Mouse (Mus musculus) midbrain, embryonic 16.5 days (tissue): ENCODE measurements around the gene Eml2. TPM values are rescaled to one million over a fixed set of nuclear protein-coding genes. Genes with fewer than 3 reads are reported as not detected.

Experiments used
- ATAC-seq: fragments of 200-750 bp; cut with Nextera tagmentation; 2 replicates; pipeline ENCODE4 v1.8.0; 2017; ENCODE audit warnings: moderate TSS enrichment
- H3K27ac ChIP-seq: fragments of 300-500 bp; sonication (generic); 2 replicates; pipeline ENCODE4 v1.5.1; 2014; ENCODE audit warnings: mild to moderate bottlenecking, low read length, mixed read lengths
- H3K27me3 ChIP-seq: fragments of 300-500 bp; sonication (generic); 2 replicates; pipeline ENCODE4 v1.6.1; 2014; ENCODE audit warnings: low read depth, low read length, mixed read lengths; ENCODE audit not compliant: control insufficient read depth, insufficient read depth
- H3K36me3 ChIP-seq: fragments of 300-500 bp; sonication (generic); 2 replicates; pipeline ENCODE4 v1.6.1; 2014; ENCODE audit warnings: mild to moderate bottlenecking, low read length, moderate library complexity, mixed read lengths; ENCODE audit not compliant: control insufficient read depth, insufficient read depth
- H3K4me1 ChIP-seq: fragments of 300-500 bp; sonication (generic); 2 replicates; pipeline ENCODE4 v1.6.1; 2014; ENCODE audit warnings: mild to moderate bottlenecking, low read length, mixed read lengths; ENCODE audit not compliant: control insufficient read depth, insufficient read depth
- H3K4me2 ChIP-seq: fragments of 300-500 bp; sonication (generic); 2 replicates; pipeline ENCODE4 v1.6.1; 2014; ENCODE audit warnings: mild to moderate bottlenecking, low read length, mixed read lengths
- H3K4me3 ChIP-seq: fragments of 300-500 bp; sonication (generic); 2 replicates; pipeline ENCODE4 v1.5.1; 2014; ENCODE audit warnings: low read depth, mild to moderate bottlenecking, low read length, moderate library complexity, mixed read lengths
- H3K9ac ChIP-seq: fragments of 300-500 bp; sonication (generic); 2 replicates; pipeline ENCODE4 v1.6.1; 2014; ENCODE audit warnings: low read depth, low read length, mixed read lengths
- H3K9me3 ChIP-seq: fragments of 300-500 bp; sonication (generic); replicated peaks from 2 replicates; pipeline ENCODE4 v1.6.1; 2014; ENCODE audit warnings: mild to moderate bottlenecking, low read length, mixed read lengths; ENCODE audit not compliant: control insufficient read depth, poor library complexity, severe bottlenecking
- WGBS: fragments of 180-500 bp; shearing (Covaris S2); extraction: QIAGEN DNeasy Blood & Tissue Kit; methylation state at CpG from one replicate; pipeline ENCODE4 v1.1.7; 2014; 5-methylcytosine and 5-hydroxymethylcytosine counted together
- microRNA counts: library from miRNA; unstranded; fragments of <30 nt; microRNA quantifications from one replicate; lab custom pipeline; 2016
- microRNA-seq: library from miRNA; unstranded; fragments of <30 nt; microRNA quantifications from one replicate; pipeline ENCODE4, GENCODE M21; 2017
- polyA plus RNA-seq: library from polyadenylated mRNA; unstranded; fragments of >200 nt; fragmentation: Nextera tagmentation; extraction: Ambion mirVana; gene quantifications from 2 replicates; pipeline ENCODE4 v1.2.1, GENCODE M21; 2015

Eml2 gene
- polyA plus RNA-seq, 1 experiment from 2014 or later: 10.6 TPM

DNA sequence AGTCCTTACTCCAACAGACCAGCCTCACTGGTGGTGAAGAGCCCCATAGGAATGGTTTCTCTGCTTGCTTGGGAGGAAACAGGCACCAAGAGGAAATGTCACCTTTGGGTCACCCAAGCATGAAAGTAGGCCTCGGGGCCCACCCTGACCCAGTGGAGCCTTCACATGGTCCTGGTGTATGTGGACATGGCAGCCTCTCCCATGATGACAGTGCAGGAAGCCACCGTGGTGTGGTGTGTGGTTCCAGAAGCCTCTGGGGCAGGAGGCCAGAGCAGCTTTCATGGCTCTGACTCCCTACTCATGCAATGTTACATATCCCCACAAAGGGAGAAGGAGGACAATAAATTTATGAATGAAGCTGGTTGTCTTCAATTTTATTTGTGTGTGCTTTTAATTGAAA, 71.3 kb downstream of the Eml2 start:
- WGBS: 95% methylated on average over 2 of the region's 2 CpGs

DNA sequence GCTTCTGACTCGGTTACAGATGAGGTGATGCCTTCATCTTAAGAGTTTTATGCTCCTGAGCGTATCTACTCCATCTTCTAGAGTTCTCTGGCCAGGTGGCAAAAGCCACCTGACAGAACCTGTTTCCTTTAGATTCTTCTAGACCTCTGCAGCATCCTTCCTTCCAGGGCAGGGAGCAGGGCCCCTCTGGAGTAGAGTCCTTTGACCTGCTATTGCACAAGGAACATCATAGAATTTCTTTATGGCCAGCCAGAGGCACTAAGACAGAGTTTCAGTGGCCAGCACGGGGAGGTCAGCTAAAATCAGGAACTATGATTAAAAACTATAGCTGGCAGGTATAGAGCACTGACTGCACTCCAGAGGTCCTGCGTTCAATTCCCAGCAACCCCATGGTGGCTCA, 75.9 kb downstream of the Eml2 start:
- Histone ChIP-seq H3K27me3 (no peaks in the 10 kb centered on the region), H3K9ac (no peak overlapping the region), H3K4me1 (no peaks in the 10 kb centered on the region), H3K36me3 (peaks cover 10% of the 10 kb centered on the region), H3K27ac (no peak overlapping the region), H3K4me2 (no peak overlapping the region), H3K9me3 (no peaks in the 10 kb centered on the region), H3K4me3 (no peak overlapping the region)
- 86% methylated on average over 4 of the region's 4 CpGs for WGBS
- ATAC-seq: no peak

More for the DNA sequence above, 71.3 kb downstream of the Eml2 start:
- no peak overlapping the region for H3K27ac ChIP-seq
- no peaks in the 10 kb centered on the region for H3K27me3 ChIP-seq
- no peaks in the 10 kb centered on the region for H3K9me3 ChIP-seq
- ATAC-seq: no peak
- H3K36me3 ChIP-seq: peaks cover 10% of the 10 kb centered on the region; the same call in 1 of the 2 replicates
- H3K9ac ChIP-seq: no peak overlapping the region
- no peak overlapping the region for H3K4me3 ChIP-seq
- no peak overlapping the region for H3K4me2 ChIP-seq
- no peaks in the 10 kb centered on the region for H3K4me1 ChIP-seq

DNA sequence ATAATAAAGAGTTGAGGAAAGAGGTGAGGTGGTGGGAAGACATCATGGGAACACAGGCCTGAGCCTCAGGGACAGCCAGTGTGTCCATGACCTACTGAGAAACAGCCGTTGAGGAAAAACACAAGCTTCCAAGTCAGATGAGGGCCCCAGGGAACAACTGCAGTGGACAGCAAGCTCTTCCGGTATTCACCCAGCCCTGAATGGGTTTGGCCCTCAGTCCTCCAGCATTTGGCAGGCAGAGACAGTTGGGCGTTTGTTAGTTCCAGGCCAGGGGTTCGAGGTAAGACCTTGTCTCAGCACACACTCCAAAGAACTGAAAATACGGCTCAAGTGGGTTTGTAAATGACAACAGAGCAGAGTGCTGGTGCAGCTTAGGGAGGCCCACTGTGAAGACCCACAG, 77.2 kb downstream of the Eml2 start:
- Histone ChIP-seq H3K27ac (no peak overlapping the region), H3K27me3 (no peaks in the 10 kb centered on the region), H3K9me3 (no peaks in the 10 kb centered on the region), H3K9ac (no peak overlapping the region), H3K36me3 (peaks cover 17% of the 10 kb centered on the region), H3K4me3 (no peak overlapping the region), H3K4me2 (no peak overlapping the region), H3K4me1 (no peaks in the 10 kb centered on the region)
- ATAC-seq: no peak
- WGBS: 72% methylated on average over 5 of the region's 5 CpGs

DNA sequence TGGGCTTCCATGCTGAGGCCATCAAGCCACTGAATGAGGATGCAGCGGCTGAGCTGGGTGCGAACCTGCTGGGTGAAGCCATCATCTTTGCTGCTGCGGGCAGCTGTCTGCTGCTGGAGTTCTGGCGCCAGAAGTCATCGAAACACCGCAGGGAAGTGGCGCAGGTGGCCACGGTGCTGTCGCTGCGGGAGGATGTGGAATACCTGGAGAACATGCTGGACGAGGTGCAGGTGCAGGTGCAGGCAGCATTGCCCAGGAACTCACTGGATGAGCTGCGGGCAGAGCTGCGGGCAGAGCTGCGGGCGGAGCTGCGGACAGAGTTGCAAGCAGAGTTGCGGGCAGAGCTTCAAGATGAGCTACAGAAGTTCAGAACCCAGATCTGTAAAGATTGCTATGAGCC, 79.2 kb downstream of the Eml2 start:
- WGBS: 86% methylated on average over 17 of the region's 17 CpGs
- H3K9ac ChIP-seq: no peak overlapping the region
- H3K27ac ChIP-seq: no peak overlapping the region
- no peak overlapping the region for H3K4me2 ChIP-seq
- no peaks in the 10 kb centered on the region for H3K4me1 ChIP-seq
- H3K27me3 ChIP-seq: no peaks in the 10 kb centered on the region
- peaks cover 31% of the 10 kb centered on the region for H3K36me3 ChIP-seq
- ATAC-seq: 0 out of 2 replicates have a peak, but pooled peaks have one; percentile 6
- no peak overlapping the region for H3K4me3 ChIP-seq
- no peaks in the 10 kb centered on the region for H3K9me3 ChIP-seq

MicroRNA genes within 50 kb of the gene (microRNA counts, 519-probe panel; counts per million panel counts)
- microRNA mmu-miR-330 (lab: Ali Mortazavi, UCI): 1,709 counts per million, percentile 33 among the panel's probes with 10 or more counts

Small RNAs within 50 kb of the gene (microRNA-seq; reads per million reads assigned to microRNA genes)
- gene Mir330: 671 reads per million, percentile 75 among the genes with 10 or more reads in this experiment

Other genes with a start within 250 kb of the Eml2 start
- 0.52 and 0.79 TPM in 2 replicates for gene Nanos2, start 189.0 kb upstream of the Eml2 start, polyA plus RNA-seq
- 3.9 and 5.1 TPM in 2 replicates for gene Mypop, start 185.2 kb upstream of the Eml2 start, polyA plus RNA-seq
- gene Irf2bp1, start 172.4 kb upstream of the Eml2 start, polyA plus RNA-seq: 26.0 and 26.7 TPM in 2 replicates
- gene Foxa3, start 152.9 kb upstream of the Eml2 start, polyA plus RNA-seq: not detected in 2 replicates
- gene Sympk, start 152.0 kb upstream of the Eml2 start, polyA plus RNA-seq: 25.6 and 28.7 TPM in 2 replicates
- gene Rsph6a, start 121.7 kb upstream of the Eml2 start, polyA plus RNA-seq: 0.14 and 0.28 TPM in 2 replicates
- gene Dmwd, start 100.2 kb upstream of the Eml2 start, polyA plus RNA-seq: 28.4 and 28.7 TPM in 2 replicates
- gene Dmpk, start 92.6 kb upstream of the Eml2 start, polyA plus RNA-seq: 6.9 and 8.1 TPM in 2 replicates
- gene Six5, start 81.8 kb upstream of the Eml2 start, polyA plus RNA-seq: 1.5 and 1.6 TPM in 2 replicates
- 8.2 and 9.5 TPM in 2 replicates for gene Gm4969, start 58.1 kb upstream of the Eml2 start, polyA plus RNA-seq
- 18.2 and 21.1 TPM in 2 replicates for gene Fbxo46, start 56.6 kb upstream of the Eml2 start, polyA plus RNA-seq
- 24.9 and 28.8 TPM in 2 replicates for gene Qpctl, start 27.1 kb upstream of the Eml2 start, polyA plus RNA-seq
- gene Snrpd2, start 26.7 kb upstream of the Eml2 start, polyA plus RNA-seq: 105 TPM in 2 replicates
- gene Gipr, start 10.3 kb upstream of the Eml2 start, polyA plus RNA-seq: 4.0 and 4.8 TPM in 2 replicates
- 3.4 and 4.5 TPM in 2 replicates for gene Gpr4, start 36.1 kb downstream of the Eml2 start, polyA plus RNA-seq
- 33.8 and 36.5 TPM in 2 replicates for gene Opa3, start 51.9 kb downstream of the Eml2 start, polyA plus RNA-seq
- 35.5 and 40.9 TPM in 2 replicates for gene Vasp, start 95.4 kb downstream of the Eml2 start, polyA plus RNA-seq
- gene Ppm1n, start 103.6 kb downstream of the Eml2 start, polyA plus RNA-seq: 1.5 and 1.6 TPM in 2 replicates
- 111 and 114 TPM in 2 replicates for gene Rtn2, start 106.2 kb downstream of the Eml2 start, polyA plus RNA-seq
- 0.06 TPM in 2 replicates for gene Fosb, start 133.6 kb downstream of the Eml2 start, polyA plus RNA-seq
- 80.1 and 82.4 TPM in 2 replicates for gene Ercc1, start 168.4 kb downstream of the Eml2 start, polyA plus RNA-seq
- gene Cd3eap, start 183.1 kb downstream of the Eml2 start, polyA plus RNA-seq: 24.1 and 24.6 TPM in 2 replicates
- 2.0 and 2.8 TPM in 2 replicates for gene Ppp1r13l, start 183.3 kb downstream of the Eml2 start, polyA plus RNA-seq
- 28.0 and 29.5 TPM in 2 replicates for gene Ercc2, start 205.6 kb downstream of the Eml2 start, polyA plus RNA-seq
- 1.4 and 1.7 TPM in 2 replicates for gene Klc3, start 227.7 kb downstream of the Eml2 start, polyA plus RNA-seq
- gene Ckm, start 228.4 kb downstream of the Eml2 start, polyA plus RNA-seq: 0.25 and 0.35 TPM in 2 replicates